Mouse (Mus musculus): ENCODE results near the gene Mylk2. TPM values are rescaled to one million over a fixed set of nuclear protein-coding genes. Genes with fewer than 3 reads are reported as not detected.

Mylk2 gene
- polyA plus RNA-seq, 1 experiment from 2014 or later = not detected

- no peak overlapping the region for H3K9ac ChIP-seq (ENCODE audit: low read depth, low read length)
- WGBS = 58% methylated on average over 9 of the region's 9 CpGs
- ATAC-seq (replicated peaks; ENCODE audit: low FRiP score) (no peak), DNase-seq (ENCODE audit: low spot score) (no peak)
- H3K36me3 ChIP-seq (ENCODE audit: control insufficient read depth, insufficient read depth, low read length) = no peaks in the 10 kb centered on the region
- no peaks in the 10 kb centered on the region for H3K9me3 ChIP-seq (ENCODE audit: control insufficient read depth, low read length)
- H3K27ac ChIP-seq (ENCODE audit: low read depth, low read length) = no peak overlapping the region
- no peak overlapping the region for H3K4me2 ChIP-seq
- no peak overlapping the region for H3K4me3 ChIP-seq (ENCODE audit: low read depth, low read length)
- peaks cover 5% of the 10 kb centered on the region; the same call in 1 of the 2 replicates for H3K4me1 ChIP-seq (replicated peaks; ENCODE audit: control insufficient read depth, insufficient read depth, low read length)
- H3K27me3 ChIP-seq (replicated peaks; ENCODE audit: control insufficient read depth, insufficient read depth, low read length) = peaks cover 12% of the 10 kb centered on the region
Measured at GRCm38 (mm10) chr2:152906274-152907037, 4.7 kb upstream of the Mylk2 start.

GRCm38 (mm10) chr2:152907114-152907943, 3.8 kb upstream of the Mylk2 start:
- no peak for DNase-seq (ENCODE audit: low spot score)
- WGBS = 71% methylated on average over 14 of the region's 14 CpGs
- Histone ChIP-seq H3K27me3 (replicated peaks; ENCODE audit: control insufficient read depth, insufficient read depth, low read length) (peaks cover 20% of the 10 kb centered on the region), H3K4me2 (no peak overlapping the region), H3K36me3 (ENCODE audit: control insufficient read depth, insufficient read depth, low read length) (no peaks in the 10 kb centered on the region), H3K27ac (ENCODE audit: low read depth, low read length) (no peak overlapping the region), H3K9me3 (ENCODE audit: control insufficient read depth, low read length) (no peaks in the 10 kb centered on the region), H3K4me3 (ENCODE audit: low read depth, low read length) (no peak overlapping the region), H3K4me1 (replicated peaks; ENCODE audit: control insufficient read depth, insufficient read depth, low read length) (peaks cover 5% of the 10 kb centered on the region; the same call in 1 of the 2 replicates), H3K9ac (ENCODE audit: low read depth, low read length) (no peak overlapping the region)
- no peak for ATAC-seq (replicated peaks; ENCODE audit: low FRiP score)

- Histone ChIP-seq H3K9ac (ENCODE audit: low read depth, low read length) (no peak overlapping the region), H3K4me2 (no peak overlapping the region), H3K27me3 (replicated peaks; ENCODE audit: control insufficient read depth, insufficient read depth, low read length) (peaks cover 37% of the 10 kb centered on the region), H3K4me1 (replicated peaks; ENCODE audit: control insufficient read depth, insufficient read depth, low read length) (peaks cover 13% of the 10 kb centered on the region), H3K36me3 (ENCODE audit: control insufficient read depth, insufficient read depth, low read length) (no peaks in the 10 kb centered on the region), H3K27ac (ENCODE audit: low read depth, low read length) (no peak overlapping the region), H3K9me3 (ENCODE audit: control insufficient read depth, low read length) (no peaks in the 10 kb centered on the region), H3K4me3 (ENCODE audit: low read depth, low read length) (no peak overlapping the region)
- WGBS = 82% methylated on average over 6 of the region's 6 CpGs
- ATAC-seq (replicated peaks; ENCODE audit: low FRiP score) (no peak), DNase-seq (ENCODE audit: low spot score) (no peak)
Measured at GRCm38 (mm10) chr2:152909848-152910247, 1.3 kb upstream of the Mylk2 start.

- no peak for DNase-seq (ENCODE audit: low spot score)
- H3K9me3 ChIP-seq (ENCODE audit: control insufficient read depth, low read length) = no peaks in the 10 kb centered on the region
- H3K36me3 ChIP-seq (ENCODE audit: control insufficient read depth, insufficient read depth, low read length) = no peaks in the 10 kb centered on the region
- ATAC-seq (replicated peaks; ENCODE audit: low FRiP score) = no peak
- H3K4me3 ChIP-seq (ENCODE audit: low read depth, low read length) = no peak overlapping the region
- H3K4me2 ChIP-seq = no peak overlapping the region
- no peak overlapping the region for H3K9ac ChIP-seq (ENCODE audit: low read depth, low read length)
- 31% methylated on average over 6 of the region's 6 CpGs for WGBS
- no peak overlapping the region for H3K27ac ChIP-seq (ENCODE audit: low read depth, low read length)
- peaks cover 38% of the 10 kb centered on the region for H3K27me3 ChIP-seq (replicated peaks; ENCODE audit: control insufficient read depth, insufficient read depth, low read length)
- H3K4me1 ChIP-seq (replicated peaks; ENCODE audit: control insufficient read depth, insufficient read depth, low read length) = peaks cover 10% of the 10 kb centered on the region
Measured at GRCm38 (mm10) chr2:152911432-152911831, 280 bp downstream of the Mylk2 start.

GRCm38 (mm10) chr2:152913471-152913870, 2.3 kb downstream of the Mylk2 start:
- Histone ChIP-seq H3K4me3 (ENCODE audit: low read depth, low read length) (no peak overlapping the region), H3K4me2 (no peak overlapping the region), H3K4me1 (replicated peaks; ENCODE audit: control insufficient read depth, insufficient read depth, low read length) (peaks cover 10% of the 10 kb centered on the region), H3K9me3 (ENCODE audit: control insufficient read depth, low read length) (no peaks in the 10 kb centered on the region), H3K9ac (ENCODE audit: low read depth, low read length) (no peak overlapping the region), H3K27ac (ENCODE audit: low read depth, low read length) (no peak overlapping the region), H3K36me3 (ENCODE audit: control insufficient read depth, insufficient read depth, low read length) (no peaks in the 10 kb centered on the region), H3K27me3 (replicated peaks; ENCODE audit: control insufficient read depth, insufficient read depth, low read length) (peaks cover 39% of the 10 kb centered on the region)
- no peak for DNase-seq (ENCODE audit: low spot score)
- ATAC-seq (replicated peaks; ENCODE audit: low FRiP score) = no peak
- WGBS = 39% methylated on average over 7 of the region's 7 CpGs

- 0 out of 2 replicates have a peak overlapping the region, but pooled peaks have one; percentile 3 for H3K4me3 ChIP-seq (ENCODE audit: low read depth, low read length)
- no peak overlapping the region for H3K9ac ChIP-seq (ENCODE audit: low read depth, low read length)
- H3K27me3 ChIP-seq (replicated peaks; ENCODE audit: control insufficient read depth, insufficient read depth, low read length) = peaks cover 39% of the 10 kb centered on the region
- H3K4me1 ChIP-seq (replicated peaks; ENCODE audit: control insufficient read depth, insufficient read depth, low read length) = peaks cover 15% of the 10 kb centered on the region
- DNase-seq (ENCODE audit: low spot score) = peak; percentile 80
- peak overlapping the region; percentile 44 for H3K4me2 ChIP-seq
- no peak overlapping the region for H3K27ac ChIP-seq (ENCODE audit: low read depth, low read length)
- ATAC-seq (replicated peaks; ENCODE audit: low FRiP score) = peak; percentile 53
- no peaks in the 10 kb centered on the region for H3K9me3 ChIP-seq (ENCODE audit: control insufficient read depth, low read length)
- 7% methylated on average over 18 of the region's 18 CpGs for WGBS
- H3K36me3 ChIP-seq (ENCODE audit: control insufficient read depth, insufficient read depth, low read length) = no peaks in the 10 kb centered on the region
Measured at GRCm38 (mm10) chr2:152914310-152915120, 3.4 kb downstream of the Mylk2 start.

- H3K27me3 ChIP-seq (replicated peaks; ENCODE audit: control insufficient read depth, insufficient read depth, low read length) = peaks cover 38% of the 10 kb centered on the region
- ATAC-seq (replicated peaks; ENCODE audit: low FRiP score) = no peak
- no peak overlapping the region for H3K4me3 ChIP-seq (ENCODE audit: low read depth, low read length)
- H3K9me3 ChIP-seq (ENCODE audit: control insufficient read depth, low read length) = no peaks in the 10 kb centered on the region
- no peak overlapping the region for H3K4me2 ChIP-seq
- peaks cover 15% of the 10 kb centered on the region for H3K4me1 ChIP-seq (replicated peaks; ENCODE audit: control insufficient read depth, insufficient read depth, low read length)
- 54% methylated on average over 4 of the region's 4 CpGs for WGBS
- H3K36me3 ChIP-seq (ENCODE audit: control insufficient read depth, insufficient read depth, low read length) = no peaks in the 10 kb centered on the region
- no peak overlapping the region for H3K9ac ChIP-seq (ENCODE audit: low read depth, low read length)
- no peak for DNase-seq (ENCODE audit: low spot score)
- no peak overlapping the region for H3K27ac ChIP-seq (ENCODE audit: low read depth, low read length)
Measured at GRCm38 (mm10) chr2:152915453-152915852, 4.3 kb downstream of the Mylk2 start.

- H3K4me1 ChIP-seq (replicated peaks; ENCODE audit: control insufficient read depth, insufficient read depth, low read length) = peaks cover 15% of the 10 kb centered on the region
- no peaks in the 10 kb centered on the region for H3K36me3 ChIP-seq (ENCODE audit: control insufficient read depth, insufficient read depth, low read length)
- H3K9me3 ChIP-seq (ENCODE audit: control insufficient read depth, low read length) = no peaks in the 10 kb centered on the region
- H3K27ac ChIP-seq (ENCODE audit: low read depth, low read length) = no peak overlapping the region
- H3K4me2 ChIP-seq = no peak overlapping the region
- no peak for ATAC-seq (replicated peaks; ENCODE audit: low FRiP score)
- WGBS = 59% methylated on average over 5 of the region's 5 CpGs
- no peak overlapping the region for H3K4me3 ChIP-seq (ENCODE audit: low read depth, low read length)
- H3K27me3 ChIP-seq (replicated peaks; ENCODE audit: control insufficient read depth, insufficient read depth, low read length) = peaks cover 31% of the 10 kb centered on the region
- H3K9ac ChIP-seq (ENCODE audit: low read depth, low read length) = no peak overlapping the region
- no peak for DNase-seq (ENCODE audit: low spot score)
Measured at GRCm38 (mm10) chr2:152916111-152916510, 5.0 kb downstream of the Mylk2 start.

All from liver, embryonic 11.5 days (tissue).